Mouse (Mus musculus) forebrain, embryonic 16.5 days (tissue): Measurements from ENCODE around the gene Mroh8. TPM values are rescaled to one million over a fixed set of nuclear protein-coding genes. Genes with fewer than 3 reads are reported as not detected.
"Not testable (repeated sequence)": the region's sequence is repeated elsewhere in the genome, so short reads cannot be mapped to it uniquely, and the experiment has no call there.

Source experiments
- ATAC-seq: fragments of 200-750 bp; cut with Nextera tagmentation; 2 replicates; pipeline ENCODE4 v1.8.0; 2017; ENCODE audit warnings: mild to moderate bottlenecking, moderate library complexity
- H3K27ac ChIP-seq: fragments of 300-500 bp; sonication (generic); 2 replicates; pipeline ENCODE4 v1.5.1; 2014; ENCODE audit warnings: low read length, control low read depth
- H3K27me3 ChIP-seq: fragments of 300-500 bp; sonication (generic); replicated peaks from 2 replicates; pipeline ENCODE4 v1.6.1; 2014; ENCODE audit warnings: low read length; ENCODE audit not compliant: control insufficient read depth, insufficient read depth
- H3K36me3 ChIP-seq: fragments of 300-500 bp; sonication (generic); 2 replicates; pipeline ENCODE4 v1.6.1; 2014; ENCODE audit not compliant: control insufficient read depth, insufficient read depth
- H3K4me1 ChIP-seq: fragments of 300-500 bp; sonication (generic); replicated peaks from 2 replicates; pipeline ENCODE4 v1.6.1; 2014; ENCODE audit warnings: low read length; ENCODE audit not compliant: control insufficient read depth, insufficient read depth
- H3K4me2 ChIP-seq: fragments of 300-500 bp; sonication (generic); 2 replicates; pipeline ENCODE4 v1.6.1; 2014; ENCODE audit warnings: mild to moderate bottlenecking, low read length, control low read depth
- H3K4me3 ChIP-seq: fragments of 300-500 bp; sonication (generic); replicated peaks from 2 replicates; pipeline ENCODE4 v1.5.1; 2014; ENCODE audit warnings: mild to moderate bottlenecking, low read length, control low read depth
- H3K9ac ChIP-seq: fragments of 300-500 bp; sonication (generic); replicated peaks from 2 replicates; pipeline ENCODE4 v1.6.1; 2014; ENCODE audit warnings: low read depth, low read length, control low read depth
- H3K9me3 ChIP-seq: fragments of 300-500 bp; sonication (generic); 2 replicates; pipeline ENCODE4 v1.6.1; 2016; ENCODE audit warnings: low read length; ENCODE audit not compliant: control insufficient read depth
- WGBS: fragments of 180-500 bp; shearing (Covaris S2); extraction: QIAGEN DNeasy Blood & Tissue Kit; methylation state at CpG from one replicate; pipeline ENCODE4 v1.1.7; 2014; 5-methylcytosine and 5-hydroxymethylcytosine counted together
- polyA plus RNA-seq: library from polyadenylated mRNA; unstranded; fragments of >200 nt; fragmentation: Nextera tagmentation; extraction: Ambion mirVana; gene quantifications from 2 replicates; pipeline ENCODE4 v1.2.1, GENCODE M21; 2015

The Mroh8 gene
- polyA plus RNA-seq, 1 experiment from 2014 or later, result 0.20 TPM

GRCm38 (mm10) chr2:157263101-157263500 lies 16.2 kb downstream of the Mroh8 start:
- WGBS, result 69% methylated on average over 1 of the region's 1 CpGs
- Histone ChIP-seq H3K27me3 (no peaks in the 10 kb centered on the region), H3K4me1 (no peaks in the 10 kb centered on the region), H3K36me3 (no peaks in the 10 kb centered on the region), H3K9ac (no peak overlapping the region), H3K27ac (no peak overlapping the region), H3K9me3 (no peaks in the 10 kb centered on the region), H3K4me3 (no peak overlapping the region), H3K4me2 (no peak overlapping the region)
- ATAC-seq, result no peak

- Histone ChIP-seq H3K4me2 (no peak overlapping the region), H3K36me3 (no peaks in the 10 kb centered on the region), H3K27ac (no peak overlapping the region), H3K4me1 (no peaks in the 10 kb centered on the region), H3K9me3 (no peaks in the 10 kb centered on the region), H3K4me3 (no peak overlapping the region), H3K27me3 (no peaks in the 10 kb centered on the region), H3K9ac (no peak overlapping the region)
- 84% methylated on average over 9 of the region's 9 CpGs for WGBS
- no peak for ATAC-seq
These were observed 16.8 kb downstream of the Mroh8 start for GRCm38 (mm10) chr2:157262506-157262905.

- 92% methylated on average over 5 of the region's 5 CpGs for WGBS
- no peak overlapping the region for H3K4me3 ChIP-seq
- no peaks in the 10 kb centered on the region for H3K4me1 ChIP-seq
- H3K4me2 ChIP-seq, result no peak overlapping the region
- ATAC-seq, result no peak
- H3K36me3 ChIP-seq, result no peaks in the 10 kb centered on the region
- H3K27ac ChIP-seq, result no peak overlapping the region
- H3K9ac ChIP-seq, result no peak overlapping the region
- no peaks in the 10 kb centered on the region for H3K27me3 ChIP-seq
- H3K9me3 ChIP-seq, result no peaks in the 10 kb centered on the region
These were observed 17.4 kb downstream of the Mroh8 start for GRCm38 (mm10) chr2:157261930-157262329.

DNA sequence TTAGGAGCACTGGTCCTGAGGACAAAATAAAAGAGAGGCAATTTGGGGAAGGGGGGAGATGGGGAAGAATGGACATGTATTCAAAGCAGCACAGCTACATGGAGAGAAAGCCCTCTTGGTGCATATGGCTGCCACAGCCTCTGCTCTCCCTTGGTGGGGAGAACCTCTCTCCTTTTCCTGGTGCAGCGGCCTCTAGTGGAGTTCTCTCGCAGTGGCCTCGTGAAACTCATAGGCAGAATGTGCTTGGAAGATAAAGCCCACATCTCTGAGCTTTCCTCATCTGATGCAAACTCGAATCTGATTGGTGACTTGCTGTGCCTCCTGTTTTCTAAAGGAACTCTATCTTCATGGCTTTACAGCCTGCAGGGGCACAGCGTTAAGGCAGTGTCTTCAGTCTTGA lies 19.6 kb downstream of the Mroh8 start:
- no peak overlapping the region for H3K9ac ChIP-seq
- no peaks in the 10 kb centered on the region for H3K9me3 ChIP-seq
- H3K4me2 ChIP-seq, result no peak overlapping the region
- no peaks in the 10 kb centered on the region for H3K36me3 ChIP-seq
- H3K4me1 ChIP-seq, result no peaks in the 10 kb centered on the region
- ATAC-seq, result no peak
- no peaks in the 10 kb centered on the region for H3K27me3 ChIP-seq
- no peak overlapping the region for H3K27ac ChIP-seq
- WGBS, result 6% methylated on average over 5 of the region's 5 CpGs
- H3K4me3 ChIP-seq, result no peak overlapping the region

DNA sequence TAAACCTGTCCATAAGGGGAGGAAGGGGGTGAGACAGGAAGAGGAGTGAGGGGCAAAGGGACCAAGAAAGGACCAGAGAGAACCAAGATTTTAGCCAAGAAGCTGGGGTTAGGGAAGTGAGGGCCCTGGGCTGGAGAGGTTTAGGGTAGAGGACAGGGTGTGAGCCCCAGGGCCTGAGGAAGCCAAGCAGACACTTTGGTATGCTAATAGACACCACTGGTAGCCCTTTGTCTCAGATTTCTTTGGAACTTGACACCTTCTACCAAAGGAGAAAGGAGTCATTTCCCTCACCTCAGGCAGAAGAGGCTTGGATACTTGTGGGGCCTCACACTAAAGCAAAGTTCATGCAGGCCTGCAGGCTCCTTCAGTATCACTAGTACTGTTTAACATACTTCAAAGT lies 31.2 kb downstream of the Mroh8 start:
- H3K27me3 ChIP-seq, result no peaks in the 10 kb centered on the region
- no peaks in the 10 kb centered on the region for H3K4me1 ChIP-seq
- no peak overlapping the region for H3K4me3 ChIP-seq
- H3K27ac ChIP-seq, result no peak overlapping the region
- H3K4me2 ChIP-seq, result no peak overlapping the region
- H3K9ac ChIP-seq, result no peak overlapping the region
- no peaks in the 10 kb centered on the region for H3K36me3 ChIP-seq
- no peaks in the 10 kb centered on the region for H3K9me3 ChIP-seq
- ATAC-seq, result no peak

DNA sequence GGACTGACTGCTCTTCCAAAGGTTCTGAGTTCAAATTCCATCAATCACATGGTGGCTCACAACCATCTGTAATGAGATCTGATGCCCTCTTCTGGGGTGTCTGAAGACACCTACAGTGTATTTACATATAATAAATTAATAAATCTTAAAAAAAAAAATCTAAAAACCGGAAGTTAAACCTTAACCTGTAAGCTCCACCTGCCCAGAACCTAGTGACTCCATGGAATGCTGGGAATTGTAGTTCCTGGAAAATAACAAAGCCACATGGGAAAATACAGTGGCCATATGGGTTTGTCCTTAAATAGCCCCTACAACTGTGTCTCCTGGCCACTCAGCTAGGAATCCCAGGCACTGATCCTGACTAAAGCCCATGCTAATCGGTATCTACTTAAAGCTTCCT lies 33.7 kb downstream of the Mroh8 start:
- Histone ChIP-seq H3K4me2 (no peak overlapping the region), H3K27me3 (no peaks in the 10 kb centered on the region), H3K4me3 (no peak overlapping the region), H3K27ac (no peak overlapping the region), H3K4me1 (no peaks in the 10 kb centered on the region), H3K9ac (no peak overlapping the region), H3K36me3 (no peaks in the 10 kb centered on the region), H3K9me3 (no peaks in the 10 kb centered on the region)
- 79% methylated on average over 2 of the region's 2 CpGs for WGBS
- ATAC-seq, result no peak

DNA sequence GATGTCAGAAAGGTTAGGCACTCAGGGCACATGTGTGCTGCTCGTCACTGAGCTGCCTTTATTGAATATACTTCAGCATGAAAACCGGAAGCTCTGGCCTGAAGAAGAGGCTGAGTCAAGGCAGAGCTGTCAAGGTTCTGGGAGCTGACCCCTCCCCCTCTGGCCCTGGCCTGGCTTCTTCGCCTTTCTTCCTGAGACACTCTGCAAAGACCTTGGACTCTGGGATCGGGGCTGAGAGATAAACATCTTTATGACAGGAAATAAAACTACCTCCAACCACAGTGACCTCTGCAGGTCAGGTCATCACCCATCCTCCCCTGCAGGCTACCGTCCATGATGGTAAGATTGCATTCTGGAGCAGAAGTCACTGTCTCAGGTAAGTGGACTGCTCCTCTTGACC lies 34.3 kb downstream of the Mroh8 start:
- WGBS, result 66% methylated on average over 5 of the region's 5 CpGs
- Histone ChIP-seq H3K9ac (no peak overlapping the region), H3K27ac (no peak overlapping the region), H3K4me2 (no peak overlapping the region), H3K36me3 (no peaks in the 10 kb centered on the region), H3K4me1 (no peaks in the 10 kb centered on the region), H3K4me3 (no peak overlapping the region), H3K9me3 (no peaks in the 10 kb centered on the region), H3K27me3 (no peaks in the 10 kb centered on the region)
- ATAC-seq, result no peak

GRCm38 (mm10) chr2:157235946-157236345 lies 43.4 kb downstream of the Mroh8 start:
- no peak overlapping the region for H3K4me3 ChIP-seq
- no peak for ATAC-seq
- H3K9me3 ChIP-seq, result no peaks in the 10 kb centered on the region
- no peaks in the 10 kb centered on the region for H3K36me3 ChIP-seq
- WGBS, result 77% methylated on average over 8 of the region's 8 CpGs
- H3K4me2 ChIP-seq, result no peak overlapping the region
- no peaks in the 10 kb centered on the region for H3K4me1 ChIP-seq
- no peak overlapping the region for H3K9ac ChIP-seq
- no peaks in the 10 kb centered on the region for H3K27me3 ChIP-seq
- no peak overlapping the region for H3K27ac ChIP-seq

DNA sequence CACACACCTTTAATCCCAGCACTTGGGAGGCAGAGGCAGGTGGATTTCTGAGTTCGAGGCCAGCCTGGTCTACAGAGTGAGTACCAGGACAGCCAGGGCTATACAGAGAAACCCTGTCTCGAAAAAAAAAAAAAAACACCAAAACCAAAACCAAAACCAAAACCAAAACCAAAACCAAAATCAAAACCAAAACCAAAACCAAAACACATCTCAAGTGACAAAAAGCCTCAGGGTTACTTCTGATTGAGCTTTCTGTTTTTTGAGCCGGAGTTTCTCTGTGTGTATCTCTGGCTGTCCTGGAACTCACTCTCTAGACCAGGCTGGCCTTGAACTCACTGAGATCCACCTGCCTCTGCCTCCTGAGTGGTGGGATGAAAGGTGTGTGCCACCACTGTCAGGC lies 57.4 kb downstream of the Mroh8 start:
- not testable (repeated sequence) for H3K9me3 ChIP-seq, H3K4me2 ChIP-seq, H3K36me3 ChIP-seq, ATAC-seq, H3K4me3 ChIP-seq, H3K9ac ChIP-seq, H3K27ac ChIP-seq, H3K4me1 ChIP-seq, H3K27me3 ChIP-seq
- 88% methylated on average over 3 of the region's 3 CpGs for WGBS

GRCm38 (mm10) chr2:157220108-157220507 lies 59.2 kb downstream of the Mroh8 start:
- Histone ChIP-seq H3K36me3 (no peaks in the 10 kb centered on the region), H3K27ac (no peak overlapping the region), H3K9me3 (no peaks in the 10 kb centered on the region), H3K4me2 (no peak overlapping the region), H3K4me1 (no peaks in the 10 kb centered on the region), H3K27me3 (no peaks in the 10 kb centered on the region), H3K9ac (no peak overlapping the region), H3K4me3 (no peak overlapping the region)
- WGBS, result 77% methylated on average over 6 of the region's 6 CpGs
- no peak for ATAC-seq
